Mouse (Mus musculus) brain, embryonic 14.5 days (tissue): ENCODE results near the gene Ly86.

Source experiments
- CTCF ChIP-seq: fragments of 200-500 bp; IDR thresholded peaks from 2 replicates; pipeline ENCODE4 v1.5.1; 2012; ENCODE audit warnings: inconsistent platforms, mild to moderate bottlenecking, moderate library complexity, borderline replicate concordance; ENCODE audit not compliant: insufficient read depth, insufficient read length; ENCODE audit errors: extremely low read depth
- POLR2A ChIP-seq: fragments of 200-500 bp; IDR thresholded peaks from 2 replicates; pipeline ENCODE4 v1.6.1; 2012; ENCODE audit warnings: mild to moderate bottlenecking, inconsistent platforms, borderline replicate concordance; ENCODE audit not compliant: poor library complexity, insufficient read depth, insufficient read length, severe bottlenecking; ENCODE audit errors: extremely low read depth

DNA sequence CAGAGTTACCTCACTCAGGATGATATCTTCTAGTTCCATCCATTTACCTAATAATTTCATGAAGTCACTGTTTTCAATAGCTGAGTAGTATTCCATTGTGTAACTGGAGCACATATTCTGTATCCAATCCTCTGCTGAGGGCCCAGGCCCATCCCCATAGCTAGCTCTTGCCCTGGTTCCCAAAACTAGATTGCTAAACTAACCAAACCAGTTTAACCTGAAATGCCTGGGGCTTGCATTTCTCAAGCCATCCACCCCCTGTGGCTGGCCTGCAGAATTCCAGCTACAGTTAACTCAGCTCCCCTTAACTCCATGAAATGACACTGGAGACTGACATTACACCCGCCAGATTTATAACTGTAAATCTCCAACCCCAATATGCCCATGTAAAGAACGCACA, 13.1 kb downstream of the Ly86 start:
- no peak for TF ChIP-seq POLR2A
- TF ChIP-seq CTCF: no peak
